Mouse (Mus musculus) stomach, postnatal 0 days (tissue): ENCODE results near the gene Mcoln2. TPM values are rescaled to one million over a fixed set of nuclear protein-coding genes. Genes with fewer than 3 reads are reported as not detected.

Source experiments
- ATAC-seq: fragments of 200-750 bp; cut with Nextera tagmentation; 2 replicates; pipeline ENCODE4 v1.8.0; 2017; ENCODE audit not compliant: low FRiP score, low TSS enrichment
- DNase-seq: peaks from one replicate; pipeline ENCODE4 v3.0.0-alpha.2; 2016; ENCODE audit warnings: low spot score
- H3K27ac ChIP-seq: fragments of 300-500 bp; sonication (generic); replicated peaks from 2 replicates; pipeline ENCODE4 v1.5.1; 2014; ENCODE audit warnings: mild to moderate bottlenecking, control low read depth
- H3K27me3 ChIP-seq: fragments of 300-500 bp; sonication (generic); 2 replicates; pipeline ENCODE4 v1.6.1; 2014; ENCODE audit warnings: low read length; ENCODE audit not compliant: control insufficient read depth, insufficient read depth
- H3K36me3 ChIP-seq: fragments of 300-500 bp; sonication (generic); 2 replicates; pipeline ENCODE4 v1.6.1; 2014; ENCODE audit warnings: low read length, mixed read lengths; ENCODE audit not compliant: control insufficient read depth, insufficient read depth
- H3K4me1 ChIP-seq: fragments of 300-500 bp; sonication (generic); replicated peaks from 2 replicates; pipeline ENCODE4 v1.6.1; 2014; ENCODE audit warnings: antibody characterized with exemption; ENCODE audit not compliant: control insufficient read depth, insufficient read depth
- H3K4me2 ChIP-seq: fragments of 300-500 bp; sonication (generic); replicated peaks from 2 replicates; pipeline ENCODE4 v1.6.1; 2014; ENCODE audit warnings: low read depth, mild to moderate bottlenecking, control low read depth, moderate library complexity
- H3K4me3 ChIP-seq: fragments of 300-500 bp; sonication (generic); 2 replicates; pipeline ENCODE4 v1.5.1; 2014; ENCODE audit warnings: low read depth, low read length, control low read depth
- H3K9ac ChIP-seq: fragments of 300-500 bp; sonication (generic); 2 replicates; pipeline ENCODE4 v1.6.1; 2014; ENCODE audit warnings: mild to moderate bottlenecking, low read length, control low read depth, mixed read lengths
- H3K9me3 ChIP-seq: fragments of 300-500 bp; sonication (generic); 2 replicates; pipeline ENCODE4 v1.6.1; 2016; ENCODE audit warnings: low read length; ENCODE audit not compliant: control insufficient read depth
- CTCF ChIP-seq: IDR thresholded peaks from 2 replicates; pipeline ENCODE4 v1.5.1; 2016; ENCODE audit warnings: antibody characterized with exemption, low read depth, mild to moderate bottlenecking, moderate library complexity
- EP300 ChIP-seq: optimal IDR thresholded peaks from 2 replicates; pipeline ENCODE3; 2016; ENCODE audit warnings: antibody characterized with exemption
- WGBS: fragments of 180-500 bp; shearing (Covaris S2); extraction: QIAGEN DNeasy Blood & Tissue Kit; methylation state at CpG from one replicate; pipeline ENCODE4 v1.1.7; 2014; 5-methylcytosine and 5-hydroxymethylcytosine counted together
- polyA plus RNA-seq: library from polyadenylated mRNA; unstranded; fragments of >200 nt; fragmentation: Nextera tagmentation; extraction: Ambion mirVana; gene quantifications from 2 replicates; pipeline ENCODE4 v1.2.1, GENCODE M21; 2015

Mcoln2 gene
- polyA plus RNA-seq, result 1.9 TPM in 2 replicates

- no peaks in the 10 kb centered on the region for H3K9me3 ChIP-seq
- no peaks in the 10 kb centered on the region for H3K27me3 ChIP-seq
- ATAC-seq (peak; percentile 73), DNase-seq (peak; percentile 28)
- H3K9ac ChIP-seq, result peak within 1 kb of the TSS; percentile 45
- peak within 1 kb of the TSS; percentile 44 for H3K4me3 ChIP-seq
- peak within 1 kb of the TSS; percentile 89 for H3K4me2 ChIP-seq
- TF ChIP-seq EP300, result no peak
- no peak for TF ChIP-seq CTCF
- H3K27ac ChIP-seq, result no peak within 1 kb of the TSS
- H3K36me3 ChIP-seq, result no peaks in the 10 kb centered on the region
- WGBS, result 16% methylated on average over 34 of the region's 34 CpGs
- no peaks in the 10 kb centered on the region; the same call in 1 of the 2 replicates for H3K4me1 ChIP-seq
These were observed at the start of gene Mcoln2 for GRCm38 (mm10) chr3:146149156-146150057. Mcoln2 (plus strand) TSS chr3:146149833.

GRCm38 (mm10) chr3:146099925-146100324 lies 49.7 kb upstream of the Mcoln2 start:
- Histone ChIP-seq H3K4me3 (no peak overlapping the region), H3K27me3 (no peaks in the 10 kb centered on the region), H3K4me1 (no peaks in the 10 kb centered on the region), H3K9me3 (no peaks in the 10 kb centered on the region), H3K4me2 (no peak overlapping the region), H3K36me3 (no peaks in the 10 kb centered on the region), H3K9ac (no peak overlapping the region), H3K27ac (no peak overlapping the region)
- TF ChIP-seq CTCF, result no peak
- no peak for TF ChIP-seq EP300
- ATAC-seq (no peak), DNase-seq (no peak)

GRCm38 (mm10) chr3:146102049-146102448 lies 47.6 kb upstream of the Mcoln2 start:
- H3K4me2 ChIP-seq, result no peak overlapping the region
- no peak overlapping the region for H3K27ac ChIP-seq
- H3K4me1 ChIP-seq, result no peaks in the 10 kb centered on the region
- no peaks in the 10 kb centered on the region for H3K9me3 ChIP-seq
- TF ChIP-seq EP300, result no peak
- TF ChIP-seq CTCF, result peak; percentile 47
- WGBS, result 53% methylated on average over 6 of the region's 6 CpGs
- no peak overlapping the region for H3K9ac ChIP-seq
- no peaks in the 10 kb centered on the region for H3K36me3 ChIP-seq
- H3K4me3 ChIP-seq, result no peak overlapping the region
- DNase-seq (no peak), ATAC-seq (no peak)
- no peaks in the 10 kb centered on the region for H3K27me3 ChIP-seq

- Histone ChIP-seq H3K27ac (no peak overlapping the region), H3K9me3 (no peaks in the 10 kb centered on the region), H3K9ac (no peak overlapping the region), H3K27me3 (no peaks in the 10 kb centered on the region), H3K36me3 (no peaks in the 10 kb centered on the region), H3K4me2 (peak overlapping the region; percentile 54), H3K4me3 (peak overlapping the region; percentile 33), H3K4me1 (0 out of 2 replicates have a peak, but pooled peaks cover 2% of the 10 kb centered on the region)
- ATAC-seq, result peak; percentile 70; the same call in 1 of the 2 replicates
- DNase-seq, result peak; percentile 24
- 5% methylated on average over 18 of the region's 18 CpGs for WGBS
- peak; percentile 58 for TF ChIP-seq CTCF
- TF ChIP-seq EP300, result no peak
These were observed 42.4 kb upstream of the Mcoln2 start for GRCm38 (mm10) chr3:146107116-146107849.

- Histone ChIP-seq H3K36me3 (no peaks in the 10 kb centered on the region), H3K9me3 (no peaks in the 10 kb centered on the region), H3K4me3 (peak within 1 kb of the TSS; percentile 33), H3K9ac (no peak within 1 kb of the TSS), H3K4me1 (0 out of 2 replicates have a peak, but pooled peaks cover 2% of the 10 kb centered on the region), H3K27ac (no peak within 1 kb of the TSS), H3K4me2 (peak within 1 kb of the TSS; percentile 54), H3K27me3 (no peaks in the 10 kb centered on the region)
- ATAC-seq, result peak; percentile 90
- TF ChIP-seq CTCF, result no peak
- TF ChIP-seq EP300, result no peak
- DNase-seq, result peak; percentile 43
- WGBS, result 11% methylated on average over 18 of the region's 18 CpGs
These were observed 41.6 kb upstream of the Mcoln2 start, which contains the start of gene Wdr63 for GRCm38 (mm10) chr3:146107921-146108571. Wdr63 (minus strand) TSS chr3:146108130.
